Mouse (Mus musculus) olfactory bulb, adult 2 months (tissue): Measurements from ENCODE around the gene Rab5a. TPM values are rescaled to one million over a fixed set of nuclear protein-coding genes. Genes with fewer than 3 reads are reported as not detected.
A peak's percentile ranks its signal among the peaks of the same experiment; 100 is the strongest.
"Not testable (repeated sequence)": the region's sequence is repeated elsewhere in the genome, so short reads cannot be mapped to it uniquely, and the experiment has no call there.

ENCODE experiments used
- H3K27ac ChIP-seq: fragments of 200-500 bp; 2 replicates; pipeline ENCODE4 v1.5.1; 2012; ENCODE audit warnings: low read depth, low read length; ENCODE audit not compliant: insufficient read depth
- H3K4me1 ChIP-seq: fragments of 200-500 bp; 2 replicates; pipeline ENCODE4 v1.6.1; 2012; ENCODE audit warnings: low read length; ENCODE audit not compliant: control insufficient read depth, insufficient read depth
- H3K4me3 ChIP-seq: fragments of 200-500 bp; 2 replicates; pipeline ENCODE4 v1.5.1; 2012; ENCODE audit warnings: mild to moderate bottlenecking, low read depth, low read length, moderate library complexity; ENCODE audit not compliant: insufficient read depth
- CTCF ChIP-seq: fragments of 200-500 bp; IDR thresholded peaks from 2 replicates; pipeline ENCODE4 v1.5.1; 2012; ENCODE audit warnings: low read depth, mild to moderate bottlenecking, low read length, moderate library complexity; ENCODE audit not compliant: insufficient read depth
- POLR2A ChIP-seq: fragments of 200-500 bp; IDR thresholded peaks from 2 replicates; pipeline ENCODE4 v1.6.1; 2012; ENCODE audit warnings: mild to moderate bottlenecking, low read depth, low read length, moderate library complexity; ENCODE audit not compliant: insufficient read depth
- WGBS: fragments of 180-500 bp; shearing (Covaris S2); methylation state at CpG from one replicate; pipeline ENCODE4 v1.1.7; 2018; 5-methylcytosine and 5-hydroxymethylcytosine counted together
- polyA plus RNA-seq: library from polyadenylated mRNA; stranded (reverse); fragments of >200 nt; gene quantifications from 2 replicates; pipeline ENCODE4 v1.2.4, GENCODE M21; 2012; ENCODE audit warnings: low replicate concordance; ENCODE audit not compliant: missing spikeins, insufficient read depth, insufficient read length

Rab5a gene
- polyA plus RNA-seq, 1 experiment: not detected

DNA sequence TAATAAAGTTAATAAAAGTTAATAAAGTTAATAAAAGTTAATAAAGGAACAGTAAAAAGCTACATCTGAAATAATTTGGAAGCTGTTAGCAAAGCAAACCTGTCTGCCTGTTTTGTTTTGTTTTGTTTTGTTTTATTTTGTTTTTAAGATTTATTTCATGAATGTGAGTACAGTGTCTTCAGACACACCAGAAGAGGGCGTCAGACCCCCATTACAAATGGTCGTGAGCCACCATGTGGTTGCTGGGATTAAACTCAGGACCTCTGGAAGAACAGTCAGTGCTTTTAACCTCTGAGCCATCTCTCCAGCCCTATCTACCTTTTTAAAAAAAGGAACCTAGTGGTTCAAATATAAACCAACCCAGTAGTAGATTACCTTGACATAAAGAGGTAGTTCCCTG lies 52.1 kb downstream of the Rab5a start:
- no peak for TF ChIP-seq CTCF
- TF ChIP-seq POLR2A: no peak
- 55% methylated on average over 2 of the region's 2 CpGs for WGBS
- no peak overlapping the region for H3K4me3 ChIP-seq
- H3K4me1 ChIP-seq: no peaks in the 10 kb centered on the region
- H3K27ac ChIP-seq: no peak overlapping the region

DNA sequence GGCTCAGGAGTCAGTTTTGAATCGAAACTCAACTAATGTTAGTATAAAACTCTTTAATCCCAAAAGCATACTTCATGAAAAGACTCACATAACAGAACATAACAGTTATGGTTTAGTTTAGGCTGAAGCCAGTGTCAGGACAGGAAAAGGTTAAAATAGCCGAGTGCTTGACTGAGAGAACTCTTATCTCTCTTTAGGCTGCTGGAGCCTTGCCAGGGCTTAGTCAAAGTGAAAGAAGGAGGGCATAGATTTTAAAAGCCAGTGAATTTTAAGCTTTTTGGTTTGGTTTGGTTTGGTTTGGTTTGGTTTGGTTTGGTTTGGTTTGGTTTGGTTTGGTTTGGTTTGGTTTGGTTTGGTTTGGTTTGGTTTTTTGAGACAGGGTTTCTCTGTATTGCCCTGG lies 53.4 kb downstream of the Rab5a start:
- Histone ChIP-seq H3K27ac (no peak overlapping the region), H3K4me3 (no peak overlapping the region), H3K4me1 (no peaks in the 10 kb centered on the region)
- WGBS: 68% methylated on average over 2 of the region's 2 CpGs
- TF ChIP-seq CTCF (no peak), POLR2A (no peak)

DNA sequence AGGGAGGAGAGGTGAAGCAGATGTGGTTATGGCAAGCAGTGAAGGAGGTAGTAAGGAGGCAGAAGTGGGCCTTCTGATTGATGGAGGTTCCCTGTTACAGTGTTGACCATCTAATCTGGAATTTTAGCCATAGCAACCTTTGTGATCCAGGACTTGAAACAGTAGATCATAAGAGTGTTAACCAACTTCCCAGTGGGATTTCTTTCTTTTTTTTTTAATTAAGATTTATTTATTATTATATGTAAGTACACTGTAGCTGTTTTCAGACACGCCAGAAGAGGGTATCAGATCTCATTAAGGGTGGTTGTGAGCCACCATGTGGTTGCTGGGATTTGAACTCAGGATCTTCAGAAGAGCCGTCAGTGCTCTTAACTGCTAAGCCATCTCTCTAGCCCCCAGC lies 60.3 kb downstream of the Rab5a start, which contains the start of gene Pp2d1:
Pp2d1 (minus strand) TSS at position 101 of the 400 bp plus-strand sequence.
- not testable (repeated sequence) for H3K4me3 ChIP-seq, H3K4me1 ChIP-seq, H3K27ac ChIP-seq
- 96% methylated on average over 2 of the region's 2 CpGs for WGBS

DNA sequence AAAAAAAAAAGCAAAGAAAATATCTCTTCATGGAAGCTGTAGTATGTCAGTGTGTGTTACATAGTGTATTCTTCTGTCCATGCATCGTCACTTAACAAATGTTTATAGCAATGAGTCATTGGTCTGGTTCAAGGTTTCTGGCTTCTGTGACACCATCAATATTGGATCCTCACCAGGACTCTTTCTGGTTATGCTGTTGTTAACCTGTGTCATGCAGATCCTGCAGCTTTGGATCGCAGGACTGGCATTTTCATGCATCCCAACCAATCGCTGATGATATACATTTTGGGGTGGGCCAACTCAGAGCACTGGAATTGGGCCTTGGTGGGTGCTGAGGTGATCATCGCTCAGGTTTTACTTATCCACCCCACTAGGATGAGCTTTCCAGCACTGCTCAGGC lies 63.5 kb downstream of the Rab5a start:
- Histone ChIP-seq H3K27ac (no peak overlapping the region), H3K4me1 (peaks cover 4% of the 10 kb centered on the region), H3K4me3 (no peak overlapping the region)
- TF ChIP-seq CTCF: no peak
- TF ChIP-seq POLR2A: no peak
- WGBS: 97% methylated on average over 4 of the region's 4 CpGs

DNA sequence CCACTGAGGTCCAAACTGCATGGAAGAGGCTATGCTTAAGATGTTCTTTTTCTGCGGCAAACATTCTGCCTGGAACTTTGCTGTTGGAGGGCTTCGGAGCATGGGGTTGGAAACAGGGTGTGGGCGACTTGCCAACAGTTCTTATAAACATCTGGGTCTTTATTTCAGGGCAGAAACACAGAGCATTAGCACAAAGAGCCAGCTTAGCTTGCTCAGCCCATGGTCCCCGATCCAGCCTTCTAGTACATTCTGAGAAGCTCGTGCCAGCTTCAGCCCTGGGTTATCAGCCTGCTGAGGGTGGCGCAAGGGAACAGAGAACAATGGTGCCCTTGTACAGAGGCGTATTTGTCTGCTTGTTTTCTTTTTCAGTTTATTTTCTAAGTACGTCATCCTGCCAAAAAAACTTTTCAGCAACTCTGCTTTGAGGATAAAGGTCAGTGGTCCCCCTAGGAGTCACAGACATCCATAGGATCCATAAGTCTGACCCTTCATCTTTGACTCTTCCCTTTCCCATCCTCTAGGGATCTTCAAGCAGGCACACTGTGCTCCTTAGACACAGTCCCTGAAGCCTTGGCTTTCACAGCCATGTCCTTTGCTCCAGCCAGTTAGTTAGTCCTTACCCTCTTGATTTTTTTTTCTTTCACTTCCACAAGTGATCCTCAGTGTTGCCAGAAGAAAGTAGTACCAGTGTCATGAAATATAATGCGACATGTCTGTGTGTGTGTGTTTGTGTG lies 64.7 kb downstream of the Rab5a start:
- Histone ChIP-seq H3K4me3 (no peak overlapping the region), H3K27ac (0 out of 2 replicates have a peak overlapping the region, but pooled peaks have one; percentile 20), H3K4me1 (peaks cover 4% of the 10 kb centered on the region)
- no peak for TF ChIP-seq CTCF
- 22% methylated on average over 9 of the region's 9 CpGs for WGBS

DNA sequence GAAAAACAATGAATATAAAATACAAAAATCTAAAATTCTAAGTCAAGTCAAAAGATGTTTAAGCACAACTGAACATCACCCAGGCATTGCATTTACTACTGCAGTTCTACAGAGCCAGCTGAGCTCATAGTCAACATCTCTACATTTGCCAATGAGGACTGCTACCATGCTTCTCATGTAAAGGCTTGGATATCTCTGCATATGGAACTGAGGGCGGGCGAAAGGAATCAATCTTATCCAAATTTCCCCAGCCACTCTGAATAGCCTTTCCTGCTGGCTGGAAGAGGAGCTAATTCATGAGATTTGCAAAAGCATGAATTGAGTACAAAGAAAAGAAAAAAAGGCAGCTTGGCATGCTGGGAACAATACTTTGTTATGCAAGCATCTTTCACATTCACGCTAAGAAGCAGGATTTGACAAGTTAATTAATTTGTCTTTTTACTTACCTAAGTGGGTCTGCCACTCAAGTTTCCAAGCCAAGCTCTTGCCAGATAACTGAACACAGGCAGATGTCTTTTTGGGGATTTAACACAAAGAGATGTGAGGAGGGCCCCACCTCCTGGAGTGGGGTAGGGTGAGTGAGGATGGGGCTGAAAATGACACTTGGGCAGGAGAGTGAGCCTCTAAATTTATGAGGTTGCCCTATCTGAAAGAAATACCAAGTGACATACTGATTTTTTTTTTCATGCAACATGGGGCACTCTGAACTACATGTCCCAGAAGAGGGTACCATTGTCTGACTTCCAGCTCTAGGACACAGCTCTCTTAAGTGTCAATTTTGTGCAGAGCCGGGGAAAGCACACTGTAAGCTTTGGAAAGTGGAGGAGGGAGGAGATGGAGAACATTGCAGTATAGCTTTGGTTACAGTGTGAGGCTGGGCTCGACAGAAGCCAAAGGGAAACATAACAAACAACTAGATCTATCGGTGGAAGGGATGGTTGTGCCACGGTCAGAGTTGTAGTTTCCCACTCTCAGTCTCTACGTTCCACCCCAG lies 72.6 kb downstream of the Rab5a start:
- 39% methylated on average over 8 of the region's 8 CpGs for WGBS
- TF ChIP-seq POLR2A (no peak), CTCF (no peak)
- Histone ChIP-seq H3K27ac (no peak overlapping the region), H3K4me1 (no peaks in the 10 kb centered on the region), H3K4me3 (no peak overlapping the region)

DNA sequence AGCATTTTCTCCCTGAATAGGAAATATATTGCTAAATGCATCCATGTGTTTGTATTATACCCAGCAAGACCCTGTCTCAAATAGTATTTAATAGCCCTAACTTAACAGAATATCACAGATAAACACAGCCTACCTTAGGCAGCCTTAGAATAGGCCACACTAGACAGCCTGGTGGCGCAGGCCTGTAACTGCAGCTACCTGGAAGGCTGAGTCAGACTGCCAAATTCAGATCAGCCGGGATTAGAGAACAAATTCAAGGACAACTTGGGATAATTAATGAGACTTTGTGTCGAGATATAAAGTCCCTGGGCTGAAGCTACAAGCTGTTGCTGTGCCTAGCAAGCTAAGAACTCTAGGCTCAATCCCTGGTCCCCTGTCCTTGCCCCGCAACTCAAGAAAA lies 75.1 kb downstream of the Rab5a start:
- 64% methylated on average over 4 of the region's 4 CpGs for WGBS
- Histone ChIP-seq H3K4me3 (no peak overlapping the region), H3K4me1 (no peaks in the 10 kb centered on the region), H3K27ac (no peak overlapping the region)
- TF ChIP-seq CTCF: no peak
- TF ChIP-seq POLR2A: no peak

DNA sequence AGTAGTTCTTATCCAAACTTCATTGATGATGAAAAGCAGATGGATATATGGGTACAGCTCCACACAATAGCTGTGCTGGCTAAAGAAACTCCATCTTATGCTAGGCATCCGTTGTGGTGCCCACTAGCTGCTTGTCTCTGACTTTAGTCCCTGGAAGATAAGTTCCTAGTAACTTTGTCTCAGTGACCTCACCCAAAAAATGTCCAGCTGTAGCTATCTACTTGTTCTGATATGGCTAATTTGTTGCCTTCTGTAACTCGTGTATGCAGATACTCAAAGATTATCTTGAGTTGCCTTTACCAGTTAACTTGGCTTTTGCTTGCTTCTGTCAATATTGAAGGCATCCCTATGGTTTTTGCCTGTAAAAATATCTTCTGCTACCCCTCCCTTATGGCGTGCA lies 75.8 kb downstream of the Rab5a start:
- 91% methylated on average over 3 of the region's 3 CpGs for WGBS
- no peak overlapping the region for H3K27ac ChIP-seq
- no peak for TF ChIP-seq POLR2A
- TF ChIP-seq CTCF: no peak
- H3K4me1 ChIP-seq: no peaks in the 10 kb centered on the region
- H3K4me3 ChIP-seq: no peak overlapping the region

Other genes with a start within 250 kb of the Rab5a start
- gene Efhb, start 15.9 kb upstream of the Rab5a start, polyA plus RNA-seq: not detected in 2 replicates
- gene Pp2d1, start 60.2 kb downstream of the Rab5a start, polyA plus RNA-seq: not detected in 2 replicates
- gene Kat2b, start 87.6 kb downstream of the Rab5a start, polyA plus RNA-seq: not detected in 2 replicates
- not detected in 2 replicates for gene Sgo1, start 210.1 kb downstream of the Rab5a start, polyA plus RNA-seq